Mouse (Mus musculus): ENCODE results near the gene Efcab3. TPM values are rescaled to one million over a fixed set of nuclear protein-coding genes. Genes with fewer than 3 reads are reported as not detected.
"Not testable (repeated sequence)": the region's sequence is repeated elsewhere in the genome, so short reads cannot be mapped to it uniquely, and the experiment has no call there.

The Efcab3 gene
- 0.11 and 0.34 TPM in 2 replicates for polyA plus RNA-seq (2012; rRNA removed)

- Histone ChIP-seq H3K27me3 (ENCODE audit: control insufficient read depth, insufficient read depth, low read length) (no peaks in the 10 kb centered on the region), H3K4me3 (replicated peaks; ENCODE audit: insufficient read depth, low read depth, low read length) (no peak within 1 kb of the TSS), H3K4me1 (ENCODE audit: control insufficient read depth, insufficient read depth, low read length) (no peaks in the 10 kb centered on the region), H3K27ac (ENCODE audit: insufficient read depth, low read length) (no peak within 1 kb of the TSS)
- TF ChIP-seq POLR2A (IDR thresholded peaks at IDR 0.05; ENCODE audit: borderline replicate concordance, insufficient read depth, low read length) (no peak), CTCF (IDR thresholded peaks at IDR 0.05; ENCODE audit: borderline replicate concordance, insufficient read depth, low read depth, low read length) (no peak)
- 90% methylated on average over 5 of the region's 5 CpGs for WGBS
- DNase-seq = no peak
Observed at GRCm38 (mm10) chr11:105063292-105063691, at the start of gene Efcab3. Gene Efcab3, plus strand, starts transcription at chr11:105063592.

DNA sequence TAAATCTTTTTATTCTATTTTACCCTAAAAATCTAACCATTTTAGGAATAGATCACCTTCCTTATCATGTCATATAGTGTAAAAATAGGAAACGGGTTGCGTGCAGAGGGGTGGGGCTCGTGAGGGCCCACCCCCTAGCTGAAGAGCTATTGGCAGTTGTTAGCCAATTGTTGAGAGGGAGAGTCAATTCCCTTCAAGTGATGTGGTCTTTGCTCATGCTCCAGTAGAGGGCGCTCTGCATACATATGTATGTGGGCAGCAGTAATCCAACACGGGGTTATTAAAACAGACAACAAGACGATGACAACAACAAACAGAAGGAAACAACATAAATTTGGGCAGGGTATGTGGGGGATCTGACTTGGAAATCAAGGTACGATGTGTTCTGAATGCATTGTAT is 42.3 kb upstream of the Efcab3 start:
- Histone ChIP-seq H3K4me3 (replicated peaks; ENCODE audit: insufficient read depth, low read depth, low read length) (no peak overlapping the region), H3K27me3 (ENCODE audit: control insufficient read depth, insufficient read depth, low read length) (no peaks in the 10 kb centered on the region), H3K27ac (ENCODE audit: insufficient read depth, low read length) (no peak overlapping the region), H3K4me1 (ENCODE audit: control insufficient read depth, insufficient read depth, low read length) (no peaks in the 10 kb centered on the region)
- DNase-seq = no peak
- TF ChIP-seq CTCF (IDR thresholded peaks at IDR 0.05; ENCODE audit: borderline replicate concordance, insufficient read depth, low read depth, low read length) (no peak), POLR2A (IDR thresholded peaks at IDR 0.05; ENCODE audit: borderline replicate concordance, insufficient read depth, low read length) (no peak)
- WGBS = 76% methylated on average over 7 of the region's 7 CpGs

DNA sequence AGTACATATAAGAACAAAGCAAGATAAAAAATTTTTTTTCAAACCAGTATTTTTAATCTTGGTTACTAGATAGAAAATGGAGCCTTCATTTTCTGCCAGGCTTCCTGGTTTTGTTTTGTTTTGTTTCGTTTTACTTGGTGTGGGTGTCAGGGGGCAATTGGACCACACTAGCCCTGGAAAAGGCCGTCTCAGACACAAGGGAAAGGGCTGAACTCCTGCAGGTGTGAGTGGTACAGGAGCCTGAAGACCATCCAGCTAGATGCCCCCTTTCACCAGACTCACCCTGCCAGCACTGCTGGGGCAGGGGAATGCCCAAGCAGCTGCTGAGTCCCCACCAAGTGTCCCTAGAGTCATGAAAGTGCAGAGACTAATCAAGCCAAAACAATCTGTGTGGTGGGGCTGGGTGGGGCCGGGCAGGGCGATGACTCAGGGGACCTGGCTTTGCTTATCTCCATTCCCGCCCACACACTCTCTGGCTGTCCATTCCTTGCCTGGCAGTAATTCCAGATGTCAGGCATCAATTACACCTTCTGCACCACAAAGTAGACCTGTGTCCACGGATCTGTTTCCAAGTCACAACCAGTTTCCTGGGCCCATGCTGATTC is 34.5 kb upstream of the Efcab3 start:
- TF ChIP-seq POLR2A (IDR thresholded peaks at IDR 0.05; ENCODE audit: borderline replicate concordance, insufficient read depth, low read length) (no peak), CTCF (IDR thresholded peaks at IDR 0.05; ENCODE audit: borderline replicate concordance, insufficient read depth, low read depth, low read length) (no peak)
- H3K27ac ChIP-seq (ENCODE audit: insufficient read depth, low read length) = no peak overlapping the region
- DNase-seq = no peak
- H3K27me3 ChIP-seq (ENCODE audit: control insufficient read depth, insufficient read depth, low read length) = no peaks in the 10 kb centered on the region
- no peaks in the 10 kb centered on the region for H3K4me1 ChIP-seq (ENCODE audit: control insufficient read depth, insufficient read depth, low read length)
- no peak overlapping the region for H3K4me3 ChIP-seq (replicated peaks; ENCODE audit: insufficient read depth, low read depth, low read length)
- 69% methylated on average over 6 of the region's 6 CpGs for WGBS

DNA sequence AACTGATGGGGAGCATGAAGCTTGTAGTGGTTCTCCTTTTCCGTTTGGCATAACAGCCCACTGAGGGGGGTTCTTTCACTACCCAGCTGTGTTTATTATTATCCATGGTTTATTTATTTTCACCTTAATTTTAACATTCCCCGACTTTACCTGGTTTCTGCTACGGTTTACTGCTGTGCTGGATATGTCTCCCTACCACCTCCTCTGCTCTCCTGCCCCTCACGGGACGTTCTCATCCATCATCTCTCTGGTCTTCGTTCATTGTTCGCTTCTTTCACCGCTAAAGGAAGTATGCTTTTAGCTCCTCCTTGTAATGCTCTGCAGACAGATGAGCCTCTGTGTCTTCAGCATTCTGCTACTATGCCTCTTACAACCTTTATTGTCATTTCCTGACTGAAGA is 33.9 kb upstream of the Efcab3 start:
- WGBS = 88% methylated on average over 8 of the region's 8 CpGs
- TF ChIP-seq CTCF (IDR thresholded peaks at IDR 0.05; ENCODE audit: borderline replicate concordance, insufficient read depth, low read depth, low read length) (no peak), POLR2A (IDR thresholded peaks at IDR 0.05; ENCODE audit: borderline replicate concordance, insufficient read depth, low read length) (no peak)
- Histone ChIP-seq H3K4me3 (replicated peaks; ENCODE audit: insufficient read depth, low read depth, low read length) (no peak overlapping the region), H3K27me3 (ENCODE audit: control insufficient read depth, insufficient read depth, low read length) (no peaks in the 10 kb centered on the region), H3K4me1 (ENCODE audit: control insufficient read depth, insufficient read depth, low read length) (no peaks in the 10 kb centered on the region), H3K27ac (ENCODE audit: insufficient read depth, low read length) (no peak overlapping the region)
- DNase-seq = no peak

DNA sequence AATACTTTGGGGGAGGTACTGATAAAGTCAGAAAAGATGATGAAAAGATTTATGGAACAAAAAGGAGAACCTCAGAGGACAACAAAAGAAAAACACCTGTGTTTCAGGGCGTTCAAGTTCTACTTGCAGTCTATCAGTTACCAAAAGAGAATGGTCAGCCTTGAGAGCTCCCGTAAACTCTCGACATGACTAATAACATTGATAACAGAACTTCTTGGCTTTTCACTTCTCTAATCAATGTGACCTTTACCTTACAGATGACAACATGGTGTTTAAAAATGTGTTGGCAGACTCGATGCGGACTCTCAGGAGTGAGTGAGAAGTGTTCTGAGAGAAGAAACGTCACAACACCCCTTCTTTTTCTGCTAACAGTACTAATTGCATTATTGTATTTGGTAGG is 33.2 kb upstream of the Efcab3 start:
- DNase-seq = no peak
- no peak for TF ChIP-seq POLR2A (IDR thresholded peaks at IDR 0.05; ENCODE audit: borderline replicate concordance, insufficient read depth, low read length)
- no peak for TF ChIP-seq CTCF (IDR thresholded peaks at IDR 0.05; ENCODE audit: borderline replicate concordance, insufficient read depth, low read depth, low read length)
- Histone ChIP-seq H3K27me3 (ENCODE audit: control insufficient read depth, insufficient read depth, low read length) (no peaks in the 10 kb centered on the region), H3K4me3 (replicated peaks; ENCODE audit: insufficient read depth, low read depth, low read length) (no peak overlapping the region), H3K27ac (ENCODE audit: insufficient read depth, low read length) (no peak overlapping the region), H3K4me1 (ENCODE audit: control insufficient read depth, insufficient read depth, low read length) (no peaks in the 10 kb centered on the region)
- WGBS = 86% methylated on average over 6 of the region's 6 CpGs

- no peak overlapping the region for H3K27ac ChIP-seq (ENCODE audit: insufficient read depth, low read length)
- WGBS = 25% methylated on average over 2 of the region's 2 CpGs
- no peak for TF ChIP-seq POLR2A (IDR thresholded peaks at IDR 0.05; ENCODE audit: borderline replicate concordance, insufficient read depth, low read length)
- no peak for TF ChIP-seq CTCF (IDR thresholded peaks at IDR 0.05; ENCODE audit: borderline replicate concordance, insufficient read depth, low read depth, low read length)
- H3K27me3 ChIP-seq (ENCODE audit: control insufficient read depth, insufficient read depth, low read length) = no peaks in the 10 kb centered on the region
- no peaks in the 10 kb centered on the region for H3K4me1 ChIP-seq (ENCODE audit: control insufficient read depth, insufficient read depth, low read length)
- no peak overlapping the region for H3K4me3 ChIP-seq (replicated peaks; ENCODE audit: insufficient read depth, low read depth, low read length)
- peak in 1 of 2 experiments; percentile 1 for DNase-seq
Observed at GRCm38 (mm10) chr11:105031103-105031502, 32.3 kb upstream of the Efcab3 start.

DNA sequence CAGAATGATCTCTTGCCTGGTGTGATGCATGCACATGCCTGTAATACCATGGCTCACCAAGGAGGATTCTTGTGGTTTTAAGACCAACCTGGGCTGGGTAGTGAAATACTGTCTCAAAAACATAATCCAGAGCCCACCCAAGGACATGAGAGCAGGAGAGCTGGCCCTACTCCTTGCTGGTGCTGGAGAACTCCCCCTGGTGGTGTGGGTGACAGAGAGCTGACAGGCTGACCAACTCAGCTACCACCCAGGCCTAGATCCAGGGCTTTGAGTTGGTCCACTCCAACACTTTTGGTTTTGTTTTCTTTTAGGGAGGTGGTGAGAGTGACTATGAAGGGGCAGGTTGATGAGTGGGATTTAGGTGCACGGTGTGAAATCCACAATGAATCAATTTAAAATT is 28.3 kb upstream of the Efcab3 start:
- WGBS = 83% methylated on average over 1 of the region's 1 CpGs
- Histone ChIP-seq H3K27ac (ENCODE audit: insufficient read depth, low read length) (no peak overlapping the region), H3K4me1 (ENCODE audit: control insufficient read depth, insufficient read depth, low read length) (no peaks in the 10 kb centered on the region), H3K4me3 (replicated peaks; ENCODE audit: insufficient read depth, low read depth, low read length) (no peak overlapping the region), H3K27me3 (ENCODE audit: control insufficient read depth, insufficient read depth, low read length) (no peaks in the 10 kb centered on the region)
- no peak for TF ChIP-seq CTCF (IDR thresholded peaks at IDR 0.05; ENCODE audit: borderline replicate concordance, insufficient read depth, low read depth, low read length)
- no peak for TF ChIP-seq POLR2A (IDR thresholded peaks at IDR 0.05; ENCODE audit: borderline replicate concordance, insufficient read depth, low read length)
- no peak for DNase-seq

GRCm38 (mm10) chr11:105112448-105112847 is 49.1 kb downstream of the Efcab3 start:
- not testable (repeated sequence) for H3K27me3 ChIP-seq (ENCODE audit: control insufficient read depth, insufficient read depth, low read length); DNase-seq; H3K4me1 ChIP-seq (ENCODE audit: control insufficient read depth, insufficient read depth, low read length); H3K4me3 ChIP-seq (replicated peaks; ENCODE audit: insufficient read depth, low read depth, low read length); H3K27ac ChIP-seq (ENCODE audit: insufficient read depth, low read length)
- 78% methylated on average over 22 of the region's 22 CpGs for WGBS

Data from cerebellum, adult 2 months (tissue).